Mouse (Mus musculus): ENCODE results near the gene Cbfb. TPM values are rescaled to one million over a fixed set of nuclear protein-coding genes. Genes with fewer than 3 reads are reported as not detected.
"Not testable (repeated sequence)": the region's sequence is repeated elsewhere in the genome, so short reads cannot be mapped to it uniquely, and the experiment has no call there.

Cbfb gene
- polyA plus RNA-seq, 1 experiment = 36.4 TPM

DNA sequence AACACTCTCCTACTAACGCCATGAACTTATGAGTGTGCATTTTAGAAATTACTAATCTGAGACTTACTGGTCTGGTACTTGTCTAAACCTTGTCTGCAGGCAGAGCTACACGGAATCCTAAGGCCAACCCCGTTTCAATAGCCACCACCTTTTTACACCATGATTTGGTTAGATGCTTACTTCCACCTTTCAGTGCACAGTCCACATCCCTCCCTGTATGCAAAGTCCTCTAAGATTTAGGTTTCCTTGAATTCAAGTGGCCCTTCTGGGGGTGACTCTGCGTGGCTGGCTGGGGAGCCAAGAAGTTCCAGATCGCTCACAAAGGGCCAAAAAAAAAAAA, 463 bp upstream of the Cbfb start:
- H3K27ac ChIP-seq (ENCODE audit: control insufficient read depth, insufficient read depth, low read depth, low read length, poor library complexity) = peak overlapping the region; percentile 80
- TF ChIP-seq POLR2A (IDR thresholded peaks at IDR 0.05; ENCODE audit: borderline replicate concordance, control insufficient read depth, low read depth, low read length) (no peak), CTCF (IDR thresholded peaks at IDR 0.05; ENCODE audit: control insufficient read depth, insufficient read depth, low read length) (no peak)
- under 1% methylated on average over 5 of the region's 5 CpGs for WGBS
- no peaks in the 10 kb centered on the region; the same call in 1 of the 2 replicates for H3K4me1 ChIP-seq (ENCODE audit: control insufficient read depth, insufficient read depth, low read length)
- peak overlapping the region; percentile 54 for H3K4me3 ChIP-seq (replicated peaks; ENCODE audit: control insufficient read depth, low read depth, low read length)

GRCm38 (mm10) chr8:105171116-105172002, 885 bp downstream of the Cbfb start:
- TF ChIP-seq POLR2A (IDR thresholded peaks at IDR 0.05; ENCODE audit: borderline replicate concordance, control insufficient read depth, low read depth, low read length) (peak; percentile 27; the same call in 1 of the 2 replicates), CTCF (IDR thresholded peaks at IDR 0.05; ENCODE audit: control insufficient read depth, insufficient read depth, low read length) (no peak)
- peak overlapping the region; percentile 73 for H3K4me3 ChIP-seq (replicated peaks; ENCODE audit: control insufficient read depth, low read depth, low read length)
- no peaks in the 10 kb centered on the region; the same call in 1 of the 2 replicates for H3K4me1 ChIP-seq (ENCODE audit: control insufficient read depth, insufficient read depth, low read length)
- H3K27ac ChIP-seq (ENCODE audit: control insufficient read depth, insufficient read depth, low read depth, low read length, poor library complexity) = peak overlapping the region; percentile 95
- under 1% methylated on average over 92 of the region's 92 CpGs for WGBS

DNA sequence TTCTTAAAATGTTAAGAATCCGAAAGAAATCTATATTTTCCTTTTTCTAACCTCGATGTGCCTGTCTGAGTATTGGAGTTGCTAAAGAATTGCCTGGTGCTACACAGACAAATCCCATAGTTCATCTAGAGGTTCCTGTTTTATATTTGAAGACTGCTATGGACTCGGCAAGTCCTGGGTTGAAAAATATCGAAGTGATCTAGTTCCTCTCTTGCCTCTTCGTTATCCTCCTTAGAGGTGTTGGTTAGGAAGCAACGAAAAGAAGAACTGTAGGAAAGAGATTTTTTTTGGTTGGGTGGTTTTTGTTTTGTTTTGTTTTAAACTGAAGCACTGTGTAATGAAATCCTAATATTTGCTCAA, 1.5 kb downstream of the Cbfb start:
- H3K27ac ChIP-seq (ENCODE audit: control insufficient read depth, insufficient read depth, low read depth, low read length, poor library complexity) = no peak overlapping the region
- WGBS = 3% methylated on average over 6 of the region's 6 CpGs

DNA sequence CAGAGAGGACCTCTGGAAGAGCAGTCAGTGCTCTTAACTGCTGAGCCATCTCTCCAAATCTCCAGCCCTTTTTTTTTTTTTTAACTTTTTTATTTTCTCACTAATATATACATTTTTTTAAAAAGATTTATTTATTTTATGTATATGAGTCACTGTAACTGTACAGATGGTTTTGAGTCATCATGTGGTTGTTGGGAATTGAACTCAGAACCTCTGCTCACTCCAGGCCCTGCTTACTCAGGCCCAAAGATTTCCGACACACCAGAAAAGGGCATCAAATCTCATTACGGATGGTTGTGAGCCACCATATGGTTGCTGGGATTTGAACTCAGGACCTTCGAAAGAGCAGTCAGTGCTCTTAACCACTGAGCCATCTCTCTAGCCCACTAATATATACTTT, 4.8 kb downstream of the Cbfb start:
- WGBS = 82% methylated on average over 3 of the region's 3 CpGs
- H3K4me3 ChIP-seq (replicated peaks; ENCODE audit: control insufficient read depth, low read depth, low read length); H3K4me1 ChIP-seq (ENCODE audit: control insufficient read depth, insufficient read depth, low read length); H3K27ac ChIP-seq (ENCODE audit: control insufficient read depth, insufficient read depth, low read depth, low read length, poor library complexity): not testable (repeated sequence)

More for the DNA sequence above, 1.5 kb downstream of the Cbfb start:
- Histone ChIP-seq H3K4me1 (ENCODE audit: control insufficient read depth, insufficient read depth, low read length) (no peaks in the 10 kb centered on the region; the same call in 1 of the 2 replicates), H3K4me3 (replicated peaks; ENCODE audit: control insufficient read depth, low read depth, low read length) (peak overlapping the region; percentile 29)
- TF ChIP-seq CTCF (IDR thresholded peaks at IDR 0.05; ENCODE audit: control insufficient read depth, insufficient read depth, low read length) (no peak), POLR2A (IDR thresholded peaks at IDR 0.05; ENCODE audit: borderline replicate concordance, control insufficient read depth, low read depth, low read length) (no peak)

DNA sequence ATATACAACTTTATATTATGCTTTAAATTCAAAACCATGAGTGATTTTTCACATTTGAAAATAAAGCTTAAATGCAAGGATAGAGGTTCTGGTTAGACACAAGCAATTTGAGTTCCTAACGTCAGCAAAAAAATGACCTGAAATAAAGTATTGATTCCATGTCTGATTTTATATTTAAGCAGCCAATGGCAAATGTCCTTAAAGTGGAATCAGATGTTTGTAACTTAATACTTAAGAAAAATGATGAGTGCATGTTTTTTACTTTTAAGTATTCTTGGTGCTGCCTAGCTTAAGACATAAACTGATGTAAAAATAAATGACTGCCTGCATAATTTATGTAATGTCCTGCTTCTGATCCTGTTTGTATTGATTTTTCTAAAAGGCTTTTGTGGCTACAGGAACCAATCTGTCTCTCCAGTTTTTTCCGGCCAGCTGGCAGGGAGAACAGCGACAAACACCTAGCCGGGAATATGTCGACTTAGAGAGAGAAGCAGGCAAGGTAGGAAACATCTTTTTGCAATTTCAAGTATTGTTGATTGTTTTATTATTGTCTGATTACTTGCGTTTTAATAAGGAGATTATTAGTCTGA, 7.8 kb downstream of the Cbfb start:
- Histone ChIP-seq H3K4me3 (replicated peaks; ENCODE audit: control insufficient read depth, low read depth, low read length) (no peak overlapping the region), H3K27ac (ENCODE audit: control insufficient read depth, insufficient read depth, low read depth, low read length, poor library complexity) (no peak overlapping the region), H3K4me1 (ENCODE audit: control insufficient read depth, insufficient read depth, low read length) (no peaks in the 10 kb centered on the region)
- 83% methylated on average over 6 of the region's 6 CpGs for WGBS
- TF ChIP-seq POLR2A (IDR thresholded peaks at IDR 0.05; ENCODE audit: borderline replicate concordance, control insufficient read depth, low read depth, low read length) (no peak), CTCF (IDR thresholded peaks at IDR 0.05; ENCODE audit: control insufficient read depth, insufficient read depth, low read length) (no peak)

DNA sequence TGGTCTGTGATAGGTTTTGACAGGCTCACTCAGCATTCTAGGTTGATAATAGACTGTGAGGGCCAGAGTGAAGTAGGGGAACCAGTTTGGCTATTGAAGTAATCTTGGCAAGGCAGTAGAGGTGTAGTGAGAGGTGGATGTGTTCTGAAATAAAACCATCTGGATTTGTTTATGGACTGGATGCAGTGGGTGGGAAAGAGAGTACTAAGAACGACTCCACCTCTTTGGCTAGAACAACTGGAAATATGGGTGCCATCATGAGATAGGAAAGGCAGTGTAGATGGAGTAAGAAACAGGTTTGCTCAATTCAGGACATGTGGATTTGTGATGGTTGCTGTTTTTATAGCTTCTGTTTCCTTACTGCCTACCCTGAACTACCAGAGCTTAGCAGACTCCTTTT, 11.7 kb downstream of the Cbfb start:
- no peak for TF ChIP-seq CTCF (IDR thresholded peaks at IDR 0.05; ENCODE audit: control insufficient read depth, insufficient read depth, low read length)
- TF ChIP-seq POLR2A (IDR thresholded peaks at IDR 0.05; ENCODE audit: borderline replicate concordance, control insufficient read depth, low read depth, low read length) = no peak
- H3K27ac ChIP-seq (ENCODE audit: control insufficient read depth, insufficient read depth, low read depth, low read length, poor library complexity) = no peak overlapping the region
- whole genome bisulfite sequencing = 60% methylated on average over 1 of the region's 1 CpGs
- no peaks in the 10 kb centered on the region for H3K4me1 ChIP-seq (ENCODE audit: control insufficient read depth, insufficient read depth, low read length)
- H3K4me3 ChIP-seq (replicated peaks; ENCODE audit: control insufficient read depth, low read depth, low read length) = no peak overlapping the region

- WGBS = 72% methylated on average over 1 of the region's 1 CpGs
- Histone ChIP-seq H3K27ac (ENCODE audit: control insufficient read depth, insufficient read depth, low read depth, low read length, poor library complexity) (no peak overlapping the region), H3K4me3 (replicated peaks; ENCODE audit: control insufficient read depth, low read depth, low read length) (no peak overlapping the region), H3K4me1 (ENCODE audit: control insufficient read depth, insufficient read depth, low read length) (no peaks in the 10 kb centered on the region)
- TF ChIP-seq POLR2A (IDR thresholded peaks at IDR 0.05; ENCODE audit: borderline replicate concordance, control insufficient read depth, low read depth, low read length) (no peak), CTCF (IDR thresholded peaks at IDR 0.05; ENCODE audit: control insufficient read depth, insufficient read depth, low read length) (no peak)
These were observed 16.1 kb downstream of the Cbfb start for GRCm38 (mm10) chr8:105186467-105187005.

DNA sequence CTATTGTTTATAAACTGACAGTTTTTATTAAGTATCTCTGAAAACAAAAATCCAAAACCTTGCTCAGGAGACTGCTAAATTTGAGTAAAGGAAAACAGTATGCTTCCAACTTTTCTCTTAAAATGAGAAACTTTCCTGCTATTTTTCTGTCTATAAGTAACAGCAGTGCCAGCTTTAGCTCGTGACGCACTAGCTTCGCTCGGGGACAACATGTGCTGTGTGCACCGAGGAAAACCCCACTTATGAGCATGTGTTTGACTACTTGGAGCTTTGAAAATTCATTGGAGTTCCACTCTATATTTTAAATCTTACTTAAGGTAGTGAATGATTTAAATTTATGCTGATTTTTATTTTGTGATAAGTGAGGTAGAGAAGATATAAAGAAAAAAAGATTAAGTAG, 21.7 kb downstream of the Cbfb start:
- Histone ChIP-seq H3K4me1 (ENCODE audit: control insufficient read depth, insufficient read depth, low read length) (no peaks in the 10 kb centered on the region), H3K27ac (ENCODE audit: control insufficient read depth, insufficient read depth, low read depth, low read length, poor library complexity) (no peak overlapping the region), H3K4me3 (replicated peaks; ENCODE audit: control insufficient read depth, low read depth, low read length) (no peak overlapping the region)
- TF ChIP-seq POLR2A (IDR thresholded peaks at IDR 0.05; ENCODE audit: borderline replicate concordance, control insufficient read depth, low read depth, low read length) = no peak
- no peak for TF ChIP-seq CTCF (IDR thresholded peaks at IDR 0.05; ENCODE audit: control insufficient read depth, insufficient read depth, low read length)
- 82% methylated on average over 5 of the region's 5 CpGs for WGBS

All from bone marrow, adult 2 months (tissue).